Mouse (Mus musculus) gastrocnemius, postnatal 10 days (tissue): ENCODE results near the gene Hist2h2be. TPM values are rescaled to one million over a fixed set of nuclear protein-coding genes. Genes with fewer than 3 reads are reported as not detected.
"Not testable (repeated sequence)": the region's sequence is repeated elsewhere in the genome, so short reads cannot be mapped to it uniquely, and the experiment has no call there.

Experiments used
- DNase-seq: peaks from one replicate; pipeline ENCODE4 v3.0.0; 2021; ENCODE audit warnings: mixed read lengths
- long read RNA-seq, 2 experiments: library from polyadenylated mRNA; stranded (forward); transcript quantifications; one replicate each; pipeline ENCODE4 v2.0.0; 2021
- total RNA-seq, 2 experiments: library from RNA; stranded (reverse); gene quantifications; 2 replicates each; pipeline ENCODE4 v1.2.3; 2021

The Hist2h2be gene
- 1 to 10 TPM; 3.7 to 4.7 TPM for total RNA-seq
- long read RNA-seq, experiment 1, result 0 reads
- long read RNA-seq, experiment 2, partial matches to known transcripts, result 0 of 1 reads
- long read RNA-seq, experiment 2, other reads (novel, unspliced or antisense), result 0 of 1 reads

DNA sequence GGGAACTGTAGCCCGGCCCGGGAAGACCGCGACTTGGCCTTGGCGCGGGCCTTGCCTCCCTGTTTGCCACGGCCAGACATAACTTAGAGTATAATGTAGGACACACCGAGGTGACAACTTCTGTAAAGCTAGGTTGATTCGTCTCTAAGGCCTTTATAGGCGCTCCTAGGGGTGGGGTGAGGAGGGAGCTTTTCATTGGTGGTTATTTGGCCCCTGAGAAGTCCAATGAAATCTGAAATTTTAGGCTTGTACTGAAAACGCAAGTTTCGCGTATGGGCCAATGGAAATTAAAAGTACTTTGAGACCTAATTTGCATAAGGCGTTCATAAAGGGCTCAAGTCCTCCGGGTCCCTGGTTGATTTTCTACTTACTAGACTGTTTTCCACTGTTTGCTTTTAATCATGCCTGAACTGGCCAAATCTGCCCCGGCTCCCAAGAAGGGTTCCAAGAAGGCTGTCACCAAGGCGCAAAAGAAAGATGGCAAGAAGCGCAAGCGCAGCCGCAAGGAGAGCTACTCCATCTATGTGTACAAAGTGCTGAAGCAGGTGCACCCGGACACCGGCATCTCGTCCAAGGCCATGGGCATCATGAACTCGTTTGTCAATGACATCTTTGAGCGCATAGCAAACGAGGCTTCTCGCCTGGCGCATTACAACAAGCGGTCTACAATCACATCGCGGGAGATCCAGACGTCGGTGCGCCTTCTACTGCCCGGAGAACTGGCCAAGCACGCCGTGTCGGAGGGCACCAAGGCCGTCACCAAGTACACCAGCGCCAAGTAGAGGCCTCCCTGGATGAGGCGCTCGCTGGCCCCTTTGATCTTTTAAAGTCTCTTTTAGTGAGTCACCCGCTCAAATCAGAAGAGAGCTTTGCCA is at the start of gene Hist2h2be, which contains the start of gene Hist2h2ac:
Gene Hist2h2be, plus strand, starts transcription at position 355 of the 875 bp plus-strand sequence.
Gene Hist2h2ac, minus strand, starts transcription at position 116 of the 875 bp plus-strand sequence.
- peak; percentile 48 for DNase-seq

DNA sequence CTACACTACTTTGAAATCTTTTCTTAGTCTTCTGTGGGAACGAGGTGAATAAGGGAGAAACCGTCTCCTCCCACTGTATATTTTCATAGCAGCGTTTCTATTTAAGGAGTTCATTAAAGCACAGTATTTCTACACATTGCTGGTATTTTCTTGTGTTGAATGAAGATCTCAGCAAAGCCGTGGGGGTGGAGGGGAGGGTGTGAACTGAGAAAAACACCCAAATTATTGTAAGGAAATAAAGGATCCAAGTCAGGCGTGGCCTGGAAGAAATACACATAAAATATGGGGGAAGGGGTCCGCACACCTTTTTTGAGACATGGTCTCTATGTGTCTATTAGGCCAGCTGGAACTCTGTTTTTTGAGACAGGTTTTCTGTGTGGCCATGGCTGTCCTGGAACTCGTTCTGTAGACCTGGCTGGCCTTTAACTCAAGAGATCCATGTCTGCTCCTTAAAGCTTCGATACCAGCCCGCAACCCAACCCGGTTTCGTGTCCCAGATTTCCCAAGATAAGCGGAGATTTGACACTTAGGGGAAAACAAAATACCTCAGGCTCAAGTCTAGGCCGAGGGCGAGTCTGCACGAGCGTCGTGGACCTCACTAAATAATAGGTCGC is 49.2 kb upstream of the Hist2h2be start:
- no peak for DNase-seq

GRCm38 (mm10) chr3:96172197-96173178 is 48.4 kb upstream of the Hist2h2be start, which contains the start of gene Sf3b4:
TSS of gene Sf3b4 (plus strand) at chr3:96172332.
- peak; percentile 77 for DNase-seq

- DNase-seq, result no peak
These were observed 47.7 kb upstream of the Hist2h2be start for GRCm38 (mm10) chr3:96173185-96173584.

DNA sequence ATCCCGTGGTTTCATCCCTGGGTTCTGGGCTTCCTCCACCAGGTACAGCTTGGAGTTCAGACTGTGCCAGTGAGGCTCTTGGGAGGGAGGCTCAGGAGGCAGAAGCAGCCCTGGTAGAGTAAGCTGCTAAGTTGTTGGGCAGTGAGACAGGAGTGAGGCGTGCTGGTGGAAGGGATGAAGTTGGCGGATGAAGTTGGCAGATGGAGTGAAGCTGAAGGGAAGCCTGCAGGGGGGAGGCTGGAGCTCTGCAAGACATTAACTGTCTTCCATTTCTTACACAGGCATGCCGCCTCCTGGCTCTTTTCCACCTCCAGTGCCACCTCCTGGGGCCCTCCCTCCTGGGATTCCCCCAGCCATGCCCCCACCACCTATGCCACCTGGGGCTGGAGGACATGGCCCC is 46.9 kb upstream of the Hist2h2be start:
- DNase-seq, result not testable (repeated sequence)

- no peak for DNase-seq
These were observed 45.7 kb upstream of the Hist2h2be start for GRCm38 (mm10) chr3:96175251-96175650.

- DNase-seq, result no peak
These were observed 42.5 kb upstream of the Hist2h2be start for GRCm38 (mm10) chr3:96178427-96178826.

DNA sequence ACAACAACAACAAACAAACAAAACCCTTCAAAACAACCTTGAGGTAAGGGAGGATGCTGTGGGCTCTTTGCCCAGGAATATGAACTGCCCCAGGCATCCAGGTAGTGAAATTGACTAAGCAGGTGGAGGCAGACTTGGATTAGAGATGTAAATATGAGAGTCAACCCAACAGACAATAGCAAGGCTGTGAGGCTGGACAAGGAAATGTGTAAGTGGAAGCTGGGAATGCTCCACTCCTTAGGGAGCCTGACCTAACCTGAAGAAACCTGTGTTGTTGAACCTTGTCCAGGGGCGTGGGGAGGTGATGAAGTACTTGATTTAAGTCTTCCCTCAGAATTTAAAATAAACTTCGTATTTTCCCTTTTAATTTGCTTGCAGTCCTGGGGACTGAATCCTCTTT is 42.0 kb upstream of the Hist2h2be start:
- no peak for DNase-seq

GRCm38 (mm10) chr3:96179531-96179930 is 41.4 kb upstream of the Hist2h2be start:
- no peak for DNase-seq

- peak; percentile 48 for DNase-seq
These were observed 40.0 kb upstream of the Hist2h2be start, which contains the start of gene Sv2a for GRCm38 (mm10) chr3:96180727-96181477. TSS of gene Sv2a (plus strand) at chr3:96181151.

DNA sequence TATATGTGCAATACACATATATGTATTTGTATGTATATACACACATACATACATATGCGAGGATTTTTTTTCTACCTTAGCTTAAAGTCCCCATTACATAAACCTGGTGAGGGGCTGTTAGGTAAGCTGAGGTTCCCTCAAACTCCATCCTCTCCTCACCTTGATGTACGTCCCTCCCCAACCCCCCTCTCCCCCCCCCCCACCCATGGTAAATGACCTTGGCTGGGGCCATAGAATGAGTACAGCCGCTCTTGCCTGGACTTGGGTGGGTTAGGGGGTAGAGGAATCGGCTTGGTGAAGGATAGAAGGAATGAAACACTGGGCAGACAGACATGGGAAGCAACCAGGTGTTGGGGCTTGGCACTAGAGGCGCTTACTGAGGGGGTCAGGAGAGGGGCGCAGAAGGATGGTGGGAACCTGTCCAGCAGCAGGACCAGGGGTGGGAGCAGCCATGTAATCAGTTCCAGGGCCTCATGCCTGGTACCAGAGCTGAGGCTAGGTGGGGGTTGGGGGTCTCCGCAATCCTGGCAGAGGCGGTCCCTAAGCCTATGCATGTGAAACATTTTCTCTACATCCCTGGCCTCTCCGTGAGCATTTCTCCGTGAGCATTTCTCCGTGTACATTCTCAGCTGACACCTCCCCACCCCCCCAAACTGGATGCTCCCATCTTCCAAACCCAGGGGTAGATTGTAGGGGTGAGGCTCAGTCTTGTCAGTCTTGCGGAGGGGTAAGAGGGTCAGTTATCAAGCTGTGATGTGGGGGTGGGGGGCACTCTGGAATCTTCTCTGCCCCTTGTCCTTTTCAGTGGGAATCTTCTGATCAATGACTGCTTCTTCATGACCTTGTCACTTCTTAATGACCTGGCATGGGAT is 39.2 kb upstream of the Hist2h2be start:
- no peak for DNase-seq

- DNase-seq, result no peak
These were observed 38.5 kb upstream of the Hist2h2be start for GRCm38 (mm10) chr3:96182382-96182776.

DNA sequence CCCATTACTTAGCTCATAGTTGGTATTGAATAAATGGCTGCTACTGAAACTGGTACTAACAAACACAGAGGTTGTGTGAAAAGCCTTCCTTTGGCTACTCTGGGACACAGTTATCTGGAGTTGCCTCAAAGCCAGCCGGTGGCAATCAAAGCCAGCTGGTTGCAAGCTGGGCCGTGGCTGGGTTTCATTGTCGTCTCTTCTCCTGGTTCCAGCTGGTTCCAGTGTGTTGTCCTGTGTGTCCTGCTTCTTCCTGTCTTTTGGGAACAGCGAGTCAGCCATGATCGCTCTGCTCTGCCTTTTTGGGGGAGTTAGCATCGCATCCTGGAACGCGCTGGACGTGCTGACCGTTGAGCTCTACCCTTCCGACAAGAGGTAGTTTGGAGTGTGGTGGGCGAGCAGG is 27.9 kb upstream of the Hist2h2be start:
- DNase-seq, result no peak

GRCm38 (mm10) chr3:96194966-96195365 is 26.0 kb upstream of the Hist2h2be start:
- DNase-seq, result no peak

DNA sequence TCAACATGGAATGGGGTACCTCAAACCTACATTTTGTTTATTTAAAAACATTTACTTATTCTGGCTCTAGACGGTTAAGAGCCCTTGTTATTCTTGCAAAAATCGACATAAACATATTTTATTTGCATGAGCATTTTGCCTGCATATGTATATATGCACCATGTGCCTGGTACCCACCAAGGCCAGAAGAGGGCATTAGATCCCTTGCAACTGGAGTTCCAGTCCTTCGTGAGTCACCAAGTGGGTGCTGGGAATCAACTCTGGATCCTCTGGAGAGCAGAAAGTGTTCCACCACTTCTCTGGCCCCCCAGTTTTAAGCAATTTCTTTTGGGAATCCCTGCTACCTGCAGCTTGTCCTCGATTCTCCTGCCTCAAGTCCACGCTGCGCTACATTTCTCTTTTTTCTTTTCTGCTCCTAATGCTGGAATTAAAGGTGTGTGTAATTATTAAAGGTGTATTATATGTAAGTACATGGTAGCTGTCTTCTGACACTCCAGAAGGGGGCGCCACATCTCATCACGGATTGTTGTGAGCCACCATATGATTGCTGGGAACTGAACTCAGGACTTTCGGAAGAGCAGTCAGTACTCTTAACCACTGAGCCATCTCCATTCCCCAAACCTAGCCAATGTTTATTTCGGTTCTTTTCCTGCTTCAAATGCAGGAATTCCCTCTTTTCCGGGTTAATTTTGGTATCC is 25.2 kb upstream of the Hist2h2be start:
- DNase-seq, result no peak

GRCm38 (mm10) chr3:96196437-96197128 is 24.3 kb upstream of the Hist2h2be start:
- DNase-seq, result no peak

- peak; percentile 79 for DNase-seq
These were observed 23.7 kb upstream of the Hist2h2be start for GRCm38 (mm10) chr3:96197129-96197749.

DNA sequence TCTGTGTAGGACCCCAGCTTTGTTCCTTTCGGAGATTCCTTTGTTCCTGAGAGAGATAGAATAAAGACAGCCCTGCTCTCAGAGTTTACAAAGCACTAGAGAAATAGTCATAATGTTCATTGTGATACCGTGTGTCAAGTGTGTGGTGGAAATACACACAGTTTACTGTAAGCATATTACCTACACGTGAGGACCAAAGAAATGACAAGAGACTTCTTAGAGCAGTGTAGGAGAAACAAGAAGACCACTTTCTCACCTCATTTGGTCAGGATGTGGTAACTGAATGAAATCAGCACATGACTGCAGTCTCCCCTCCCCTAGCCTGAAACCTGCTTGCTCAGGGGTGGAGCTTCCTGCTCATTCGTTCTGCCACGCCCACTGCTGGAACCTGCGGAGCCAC is 22.7 kb upstream of the Hist2h2be start:
- no peak for DNase-seq
